Mouse (Mus musculus) left cerebral cortex, adult 9 months (tissue): ENCODE results near the gene Slc7a11.
A peak's percentile ranks its signal among the peaks of the same experiment; 100 is the strongest.

ENCODE experiments used
- DNase-seq, 2 experiments: peaks; one replicate each; pipeline ENCODE4 v3.0.0; 2022; ENCODE audit warnings: low spot score in 2 of 2

Slc7a11 gene

DNA sequence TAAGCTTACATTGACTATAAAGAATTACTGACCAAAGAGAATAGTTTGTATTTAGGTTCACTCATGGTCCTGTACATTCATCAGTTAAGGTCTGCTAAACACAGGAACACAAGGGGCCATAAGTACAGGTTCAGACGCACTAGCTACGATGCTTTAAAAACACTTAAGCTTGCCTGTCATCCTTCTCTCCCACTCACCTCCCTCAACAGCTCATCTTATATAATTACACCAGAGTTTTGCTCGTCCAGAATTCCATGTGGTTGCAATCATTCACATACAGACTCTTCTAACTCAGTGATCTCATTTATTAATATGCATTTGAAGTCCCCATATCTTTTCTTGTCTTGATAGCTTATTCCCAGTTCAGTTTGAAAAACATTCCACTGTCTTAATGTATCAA, 458.6 kb downstream of the Slc7a11 start:
- no peak for DNase-seq

DNA sequence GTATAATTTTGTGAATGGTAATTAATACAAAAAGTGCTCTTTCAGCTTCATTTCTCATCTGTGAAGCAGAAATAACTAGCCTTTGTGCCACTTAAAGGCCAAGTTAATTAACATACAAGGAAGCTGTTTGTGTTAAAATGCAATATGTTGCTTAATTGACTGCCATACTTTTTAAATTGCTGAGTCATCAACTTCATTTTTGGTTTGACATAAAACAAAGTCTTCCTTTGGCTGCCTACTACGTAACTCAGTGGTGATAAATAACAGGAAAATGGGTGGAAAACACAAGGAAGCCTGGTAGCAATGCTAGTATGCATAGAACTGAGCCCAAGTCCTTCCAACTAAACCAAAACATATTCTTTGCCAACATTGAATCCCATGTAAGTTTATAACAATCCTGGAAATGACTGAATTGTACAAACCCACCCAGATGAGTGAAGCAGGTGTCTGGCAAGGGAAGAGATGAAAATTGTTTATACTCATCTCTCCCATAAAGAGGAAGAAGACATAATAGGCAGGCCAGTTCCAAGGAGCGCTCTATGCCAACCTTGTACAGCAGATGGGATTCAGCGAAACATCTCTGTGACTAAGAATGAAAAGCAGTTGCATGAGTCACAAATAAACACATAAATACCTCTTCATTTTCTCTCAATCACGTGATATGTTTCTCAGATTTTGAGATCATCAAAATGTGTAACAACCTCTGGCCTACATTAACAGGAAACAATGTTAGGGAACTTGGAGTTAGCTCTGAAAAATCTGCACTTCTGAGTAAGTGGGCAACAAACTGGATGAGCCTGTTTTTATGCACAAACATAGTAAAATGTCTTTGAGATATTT, 459.8 kb downstream of the Slc7a11 start:
- no peak for DNase-seq

- no peak for DNase-seq
These were observed 469.4 kb downstream of the Slc7a11 start for GRCm38 (mm10) chr3:49973994-49974393.

GRCm38 (mm10) chr3:49965569-49965968, 477.8 kb downstream of the Slc7a11 start:
- DNase-seq, result no peak

DNA sequence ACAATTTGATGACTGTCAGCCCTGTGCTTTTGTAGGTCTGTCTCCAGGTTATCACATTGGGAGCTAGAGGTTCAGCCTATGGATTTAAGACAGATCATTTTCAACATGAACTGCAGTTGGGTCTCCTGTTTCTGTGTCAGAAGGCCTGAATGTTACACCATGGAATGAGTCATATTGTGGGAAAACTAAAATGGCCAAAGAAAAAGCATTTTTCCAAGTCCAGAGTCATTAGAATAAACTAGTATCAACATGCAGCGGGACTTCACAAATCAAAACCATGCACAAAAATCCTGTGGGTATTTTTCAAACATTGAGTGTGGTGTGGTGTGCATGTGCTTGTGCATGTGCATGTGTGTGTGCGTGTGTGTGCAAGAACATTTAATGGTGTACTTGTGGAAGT, 482.8 kb downstream of the Slc7a11 start:
- DNase-seq, result no peak

GRCm38 (mm10) chr3:49946845-49947244, 496.6 kb downstream of the Slc7a11 start:
- DNase-seq, result no peak

GRCm38 (mm10) chr3:49944783-49945182, 498.6 kb downstream of the Slc7a11 start:
- peak; percentile 27 to 63 for DNase-seq

GRCm38 (mm10) chr3:49937611-49938010, 505.8 kb downstream of the Slc7a11 start:
- no peak for DNase-seq

DNA sequence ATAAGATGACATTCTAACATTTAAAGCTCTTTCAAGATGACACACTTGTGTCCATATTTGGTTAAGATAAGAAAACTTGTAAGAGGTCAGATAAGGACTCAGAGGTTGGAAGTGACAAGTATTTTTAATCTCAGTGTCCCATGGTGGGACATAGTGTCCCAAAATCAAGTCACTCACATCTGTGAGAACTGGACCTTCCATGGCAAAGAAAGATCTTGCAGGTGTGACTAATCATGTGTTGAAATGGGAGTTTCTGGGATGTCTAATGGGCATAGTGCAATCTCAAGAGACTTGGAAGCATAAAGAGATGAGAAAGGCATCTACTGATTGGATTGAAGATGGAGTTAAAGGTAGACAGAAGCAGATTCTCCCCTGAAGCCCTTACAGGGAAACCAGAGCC, 513.9 kb downstream of the Slc7a11 start:
- no peak for DNase-seq

DNA sequence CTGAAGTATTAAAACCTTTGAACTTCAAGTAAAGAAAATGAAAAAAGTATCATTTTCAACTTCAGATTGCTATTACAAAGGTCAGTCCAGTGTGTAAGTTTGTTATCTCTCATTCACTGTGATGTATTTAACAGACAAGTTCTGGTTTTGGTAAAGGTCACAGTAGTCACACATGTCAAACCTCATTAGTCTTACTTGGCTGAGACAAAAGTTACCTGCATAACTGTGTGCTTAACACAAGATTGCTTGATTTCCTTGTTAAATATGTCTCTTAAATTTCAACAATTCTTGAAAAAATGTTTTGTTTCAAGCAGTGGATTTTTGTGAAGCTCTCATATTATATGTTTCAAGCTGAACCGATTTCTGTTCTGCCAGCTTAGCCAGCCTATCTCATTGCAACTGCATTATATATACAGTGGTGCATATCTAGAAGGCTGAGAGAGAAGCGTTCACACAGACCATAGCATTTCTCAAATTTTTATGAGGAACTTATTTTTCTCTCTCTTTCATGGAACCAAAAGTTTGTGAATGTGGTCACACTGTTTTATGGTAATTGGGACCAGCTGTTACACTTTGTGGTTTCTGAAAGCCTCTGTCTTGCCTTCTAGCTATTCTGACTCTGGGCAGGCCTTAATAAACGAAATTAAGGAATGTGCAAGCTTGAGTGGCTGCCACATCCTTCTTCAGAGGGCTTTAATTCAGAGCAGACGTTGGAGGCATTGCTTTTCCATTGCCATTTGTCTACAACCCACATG, 514.7 kb downstream of the Slc7a11 start:
- DNase-seq, result no peak

GRCm38 (mm10) chr3:49913929-49914328, 529.5 kb downstream of the Slc7a11 start:
- no peak for DNase-seq

DNA sequence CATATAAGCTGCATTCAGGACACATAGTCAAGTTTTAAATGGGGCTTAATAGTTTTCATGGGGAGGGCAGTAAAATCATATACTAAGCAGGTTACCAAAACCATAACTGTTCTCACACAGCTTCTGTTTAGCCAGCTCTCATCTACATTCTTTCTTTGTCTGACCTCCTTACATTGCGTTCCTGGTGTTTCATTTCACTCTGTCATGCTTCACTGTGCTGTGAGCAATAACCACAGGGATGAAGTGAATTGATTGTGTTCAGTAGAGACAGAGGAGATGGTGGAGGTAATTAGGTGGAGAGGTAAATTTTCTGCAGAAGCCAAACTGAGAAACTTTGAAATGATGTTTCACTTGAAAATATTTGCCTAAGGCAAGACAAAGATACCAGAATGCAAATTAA, 532.5 kb downstream of the Slc7a11 start:
- DNase-seq, result no peak

GRCm38 (mm10) chr3:49908426-49909341, 534.7 kb downstream of the Slc7a11 start:
- DNase-seq, result no peak

- no peak for DNase-seq
These were observed 549.5 kb downstream of the Slc7a11 start for GRCm38 (mm10) chr3:49893945-49894344.

GRCm38 (mm10) chr3:49887359-49887758, 556.1 kb downstream of the Slc7a11 start:
- no peak for DNase-seq

- no peak for DNase-seq
These were observed 557.0 kb downstream of the Slc7a11 start for GRCm38 (mm10) chr3:49886220-49886945.

- DNase-seq, result no peak
These were observed 562.9 kb downstream of the Slc7a11 start for GRCm38 (mm10) chr3:49880496-49880895.

- no peak for DNase-seq
These were observed 572.6 kb downstream of the Slc7a11 start for GRCm38 (mm10) chr3:49870786-49871185.

GRCm38 (mm10) chr3:49867951-49868584, 575.3 kb downstream of the Slc7a11 start:
- DNase-seq, result no peak

DNA sequence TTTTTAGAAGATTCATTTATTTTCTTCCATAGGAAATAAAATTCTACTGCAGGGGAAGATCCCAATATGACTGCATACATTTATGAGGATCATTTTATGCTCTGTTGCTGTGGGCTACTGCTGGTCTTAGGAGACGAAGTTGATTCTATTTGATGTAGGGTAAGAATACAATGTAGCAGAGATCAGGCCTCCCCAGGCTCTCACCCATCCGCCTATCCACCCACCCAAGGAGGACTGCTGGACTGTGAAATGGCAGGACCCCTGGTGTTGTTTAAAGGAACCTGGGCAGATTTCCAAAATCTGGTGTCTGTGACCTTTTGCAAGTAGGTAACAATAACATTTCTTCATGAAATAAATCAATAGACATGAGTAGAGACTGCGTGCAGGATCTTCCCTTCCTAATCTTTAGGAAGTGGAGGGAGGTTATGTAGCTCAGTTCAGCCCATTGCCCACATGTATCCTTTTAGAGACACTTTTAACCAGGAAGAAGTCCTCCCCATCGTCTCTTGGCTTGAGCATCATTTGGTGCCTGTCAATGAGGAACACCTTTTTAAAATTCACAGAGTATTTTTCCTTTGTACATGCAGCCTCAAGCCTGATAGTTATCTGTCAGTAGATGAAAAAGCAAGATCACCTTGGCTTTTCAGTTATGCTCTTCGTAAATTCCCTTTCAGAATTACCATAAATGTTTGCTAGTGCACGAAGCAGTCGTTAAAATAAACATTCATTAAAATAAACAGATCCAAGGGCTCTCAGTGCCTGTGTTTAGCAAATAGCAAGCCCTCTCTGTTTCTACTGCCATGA, 576.1 kb downstream of the Slc7a11 start:
- no peak for DNase-seq
